Mouse (Mus musculus) left cerebral cortex, postnatal 10 days (tissue): Measurements from ENCODE around the gene Brd1. TPM values are rescaled to one million over a fixed set of nuclear protein-coding genes. Genes with fewer than 3 reads are reported as not detected.
"Not testable (repeated sequence)": the region's sequence is repeated elsewhere in the genome, so short reads cannot be mapped to it uniquely, and the experiment has no call there.

Experiments
- DNase-seq, 2 experiments: peaks; one replicate each; pipeline ENCODE4 v3.0.0; 2021 to 2022; ENCODE audit warnings: low spot score in 2 of 2, mixed read lengths in 1 of 2; ENCODE audit errors: extremely low spot score in 1 of 2
- intact Hi-C: fragments of 180-260 bp; cut with DNase I; formaldehyde crosslinking; loops from one replicate; pipeline ENCODE4 v1.15.1; 2025
- total RNA-seq, 2 experiments: library from RNA; stranded (reverse); gene quantifications; 2 replicates each; pipeline ENCODE4 v1.2.3; 2021

Gene Brd1
- total RNA-seq: 10 to 100 TPM; 47.7 to 48.7 TPM

DNA sequence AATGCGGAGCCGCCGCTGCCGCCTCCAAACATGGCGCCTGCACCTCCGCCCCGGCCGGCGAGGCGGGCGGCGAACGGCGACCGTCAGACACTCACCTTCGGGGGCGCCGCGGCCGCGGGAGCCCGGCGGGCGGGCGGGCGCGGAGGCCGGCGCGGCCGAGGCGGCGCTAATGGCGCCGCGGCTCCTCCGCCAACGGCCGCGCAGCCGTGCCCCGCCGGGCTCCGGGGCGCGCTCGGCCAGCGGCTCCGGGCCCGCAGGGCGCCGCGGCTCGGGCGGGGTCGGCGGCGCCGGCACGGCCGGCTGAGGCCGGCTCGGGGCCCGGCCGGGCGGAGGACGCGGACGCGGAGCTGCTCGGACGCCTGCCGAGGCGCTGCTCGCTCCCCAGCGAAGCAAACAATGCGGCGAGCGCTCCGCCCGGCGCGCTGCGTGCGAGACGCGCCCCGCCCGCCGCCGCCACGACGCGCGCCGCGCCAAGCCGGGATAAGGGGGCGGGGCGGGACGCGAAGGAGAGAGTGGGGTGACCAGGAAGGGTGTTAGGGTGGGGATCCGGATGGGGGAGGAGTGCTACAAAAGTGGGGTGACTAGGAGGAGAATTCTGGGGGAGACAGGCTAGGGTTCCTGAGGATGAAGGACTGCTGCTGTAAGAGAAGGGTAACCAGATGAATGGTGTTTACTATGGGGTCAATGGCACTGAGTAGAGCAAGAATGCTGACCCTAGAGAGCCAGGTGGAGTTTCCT is at the start of gene Brd1:
Gene Brd1, minus strand, starts transcription at position 400 of the 738 bp plus-strand sequence.
- intact Hi-C loops: no loop called here
- DNase-seq: peak; percentile 65 to 92

DNA sequence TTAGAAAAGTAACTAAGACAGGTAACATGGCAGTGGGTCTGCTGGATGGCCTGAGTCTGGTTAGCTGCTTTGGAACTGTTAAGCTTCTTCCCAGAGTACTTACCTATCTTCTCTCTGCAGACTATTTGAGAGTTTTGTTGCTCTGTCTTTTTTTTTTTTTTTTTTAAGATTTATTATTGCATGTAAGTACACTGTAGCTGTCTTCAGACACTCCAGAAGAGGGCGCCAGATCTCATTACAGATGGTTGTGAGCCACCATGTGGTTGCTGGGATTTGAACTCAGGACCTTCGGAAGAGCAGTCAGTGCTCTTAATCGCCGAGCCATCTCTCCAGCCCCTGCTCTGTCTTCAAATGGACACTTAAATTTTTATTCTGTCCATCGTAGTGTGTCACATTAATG is 40.6 kb upstream of the Brd1 start:
- intact Hi-C loops, DNase-seq: not testable (repeated sequence)

DNA sequence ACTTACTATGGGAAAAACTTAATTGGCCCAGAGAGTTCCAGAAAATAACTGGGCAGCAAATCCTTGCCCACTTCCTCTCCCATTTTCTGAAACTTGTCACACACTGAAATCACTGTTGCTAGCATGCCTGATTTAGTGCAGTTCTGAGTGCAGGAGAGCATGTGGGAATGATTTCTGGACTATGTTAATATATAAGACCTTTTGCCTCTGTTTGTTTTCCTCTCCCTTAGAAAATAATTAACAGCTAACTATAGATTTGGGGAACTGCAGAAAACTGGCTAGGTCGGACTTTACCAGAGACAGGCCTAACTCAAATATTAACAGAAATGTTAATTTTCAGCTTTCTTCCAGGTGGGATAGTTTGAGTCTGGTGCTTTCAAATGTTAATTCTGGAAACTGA is 34.5 kb upstream of the Brd1 start:
- no peak for DNase-seq
- intact Hi-C loops: no loop called here

DNA sequence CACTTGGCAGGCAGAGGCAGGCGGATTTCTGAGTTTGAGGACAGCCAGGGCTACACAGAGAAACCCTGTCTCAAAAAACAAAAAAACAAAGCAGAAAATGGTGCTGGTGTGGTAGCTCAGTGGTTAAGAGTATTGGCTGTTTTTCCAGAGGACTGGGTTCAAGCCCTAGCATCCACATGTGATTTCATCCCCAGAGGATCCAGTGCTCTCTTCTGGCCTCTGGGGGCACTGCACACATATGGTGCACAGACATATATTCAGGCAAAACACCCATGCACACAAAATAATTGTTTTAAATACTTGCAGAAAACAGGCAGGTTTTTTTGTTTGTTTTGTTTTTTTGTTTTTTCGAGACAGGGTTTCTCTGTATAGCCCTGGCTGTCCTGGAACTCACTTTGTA is 32.1 kb upstream of the Brd1 start:
- intact Hi-C loops, DNase-seq: not testable (repeated sequence)

DNA sequence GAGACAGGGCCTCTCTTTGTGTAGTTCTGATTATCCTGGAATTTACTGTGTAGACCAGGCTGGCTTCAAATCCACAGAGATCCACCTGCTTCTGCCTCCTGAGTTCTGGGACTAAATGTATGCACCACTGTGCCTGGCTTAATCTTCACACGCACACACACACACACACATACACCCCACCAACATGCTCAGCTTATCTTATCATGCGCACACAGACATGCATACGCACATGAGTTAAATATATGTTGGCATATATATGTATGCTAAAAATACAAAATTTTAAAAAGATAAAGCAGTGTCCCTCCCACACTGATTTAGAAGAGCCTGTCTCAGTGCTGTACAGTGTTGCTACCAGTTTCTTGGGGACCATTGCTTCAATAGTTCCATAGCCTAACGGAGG is 27.5 kb upstream of the Brd1 start:
- no peak for DNase-seq
- intact Hi-C loops: no loop called here

DNA sequence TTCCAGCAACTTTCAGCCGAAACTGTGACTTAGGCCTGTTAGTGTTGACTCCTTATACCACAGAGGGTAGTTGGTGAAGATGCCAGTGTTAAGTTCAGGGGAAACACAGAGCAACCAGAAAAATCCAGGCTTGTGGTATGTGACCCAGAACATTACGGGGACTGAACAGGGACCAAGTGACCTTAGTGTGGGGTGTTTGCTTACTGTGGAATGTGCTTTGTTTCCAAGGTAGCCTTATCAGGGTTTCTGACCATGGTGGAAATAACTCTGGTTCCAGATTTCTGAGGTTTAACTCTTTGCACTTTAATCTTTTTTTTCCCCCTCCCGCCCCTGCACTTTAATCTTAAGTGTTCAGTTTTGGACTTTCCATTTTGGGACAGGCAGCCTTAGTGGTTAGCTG is 24.0 kb upstream of the Brd1 start:
- DNase-seq: no peak
- intact Hi-C loops: no loop called here

DNA sequence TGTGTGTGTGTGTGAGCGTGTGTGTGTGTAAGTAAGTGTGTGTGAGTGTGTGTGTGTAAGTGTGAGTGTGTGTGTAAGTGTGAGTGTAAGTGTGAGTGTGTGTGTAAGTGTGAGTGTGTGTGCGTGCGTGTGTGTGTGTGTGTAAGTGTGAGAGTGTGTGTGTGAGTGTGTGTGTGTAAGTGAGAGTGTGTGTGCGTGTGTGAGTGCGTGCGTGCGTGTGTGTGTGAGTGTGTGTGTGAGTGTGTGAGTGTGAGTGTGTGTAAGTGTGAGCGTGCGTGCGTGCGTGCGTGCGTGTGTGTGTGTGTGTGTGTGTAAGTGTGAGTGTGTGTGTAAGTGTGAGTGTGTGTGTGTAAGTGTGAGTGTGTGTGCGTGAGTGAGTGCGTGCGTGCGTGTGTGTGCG is 21.7 kb upstream of the Brd1 start:
- no peak for DNase-seq
- intact Hi-C loops: no loop called here

DNA sequence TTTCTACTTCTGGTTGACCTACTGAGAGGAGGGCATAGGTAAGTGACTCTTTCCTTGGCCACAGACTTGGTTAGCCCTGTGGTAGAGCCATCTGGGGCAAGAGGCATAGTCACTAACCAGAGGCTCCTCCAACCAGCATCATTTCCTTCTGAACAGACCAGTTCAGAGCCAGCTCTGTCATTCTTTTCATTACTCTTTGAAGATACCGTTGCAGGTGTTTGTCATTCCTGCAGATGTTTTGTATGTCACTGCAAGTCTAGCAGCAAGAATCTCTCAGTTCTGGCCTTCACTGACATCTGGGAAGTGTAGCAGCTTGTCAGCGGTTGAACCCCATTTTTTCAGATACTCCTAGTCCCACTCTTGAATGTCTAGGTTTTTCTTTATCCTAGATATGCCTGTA is 20.9 kb upstream of the Brd1 start:
- intact Hi-C loops: no loop called here

DNA sequence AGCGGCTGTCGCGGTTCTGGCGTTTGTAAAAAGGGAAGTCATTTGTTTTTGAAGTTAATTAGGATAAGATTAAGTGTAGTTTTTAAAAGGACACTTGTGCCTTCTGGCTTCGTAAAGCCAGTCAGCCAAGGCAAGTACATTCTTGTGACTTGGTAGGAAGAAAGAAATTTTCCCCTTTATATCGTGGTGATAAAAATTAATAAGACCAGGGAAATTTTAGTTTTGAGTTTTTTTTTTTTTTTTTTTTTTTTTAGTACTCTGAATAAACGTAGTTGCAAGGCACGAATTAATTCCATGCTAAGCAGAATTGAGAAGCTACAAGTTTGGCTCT is 18.3 kb upstream of the Brd1 start:
- intact Hi-C loops: no loop called here
- no peak for DNase-seq

More for the DNA sequence above, 20.9 kb upstream of the Brd1 start:
- DNase-seq: no peak

DNA sequence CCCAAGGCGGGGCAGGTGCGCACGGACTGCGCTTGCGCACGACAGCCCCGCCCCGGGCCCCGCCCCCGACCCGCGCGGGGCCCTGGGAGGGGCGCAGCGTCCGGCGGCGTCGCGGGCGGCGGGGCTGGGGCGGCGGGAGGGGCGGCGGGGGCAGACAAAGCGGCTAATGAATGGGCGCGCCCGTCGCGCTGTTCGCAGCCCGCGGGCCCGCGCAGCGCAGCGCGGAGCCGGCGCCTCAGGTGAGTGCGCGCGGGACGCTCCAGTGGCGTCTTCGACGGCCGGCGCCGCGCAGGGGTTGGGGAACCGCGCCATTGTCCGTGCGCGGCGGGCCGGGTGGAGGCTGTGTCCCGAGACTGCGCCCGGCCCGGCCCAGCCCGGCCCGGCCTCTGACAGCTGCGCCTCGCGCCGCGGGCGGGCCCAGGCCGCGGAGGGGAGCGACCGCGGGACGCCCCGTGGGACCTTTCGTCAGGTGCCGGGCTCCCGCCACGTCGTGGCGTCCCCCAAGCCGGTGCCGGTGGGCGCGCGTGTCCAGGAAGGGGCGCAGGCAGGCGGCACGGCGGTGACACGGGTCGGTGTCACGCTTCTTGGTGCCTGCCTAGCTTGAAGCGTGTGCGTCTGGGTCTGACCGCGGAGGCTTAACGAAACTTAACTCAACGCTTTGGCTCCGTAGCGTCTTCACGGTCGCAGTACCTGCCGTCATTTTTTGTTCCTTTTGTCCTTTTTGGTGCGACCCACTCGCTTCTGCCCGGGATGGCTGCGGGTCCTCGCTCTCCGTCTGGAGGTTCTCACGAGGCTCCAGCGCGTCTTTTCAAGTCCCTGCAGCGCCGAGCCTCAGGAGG is 17.8 kb upstream of the Brd1 start, which contains the start of gene Zbed4:
Gene Zbed4, plus strand, starts transcription at position 97 of the 839 bp plus-strand sequence.
- intact Hi-C loops: no loop called here

DNA sequence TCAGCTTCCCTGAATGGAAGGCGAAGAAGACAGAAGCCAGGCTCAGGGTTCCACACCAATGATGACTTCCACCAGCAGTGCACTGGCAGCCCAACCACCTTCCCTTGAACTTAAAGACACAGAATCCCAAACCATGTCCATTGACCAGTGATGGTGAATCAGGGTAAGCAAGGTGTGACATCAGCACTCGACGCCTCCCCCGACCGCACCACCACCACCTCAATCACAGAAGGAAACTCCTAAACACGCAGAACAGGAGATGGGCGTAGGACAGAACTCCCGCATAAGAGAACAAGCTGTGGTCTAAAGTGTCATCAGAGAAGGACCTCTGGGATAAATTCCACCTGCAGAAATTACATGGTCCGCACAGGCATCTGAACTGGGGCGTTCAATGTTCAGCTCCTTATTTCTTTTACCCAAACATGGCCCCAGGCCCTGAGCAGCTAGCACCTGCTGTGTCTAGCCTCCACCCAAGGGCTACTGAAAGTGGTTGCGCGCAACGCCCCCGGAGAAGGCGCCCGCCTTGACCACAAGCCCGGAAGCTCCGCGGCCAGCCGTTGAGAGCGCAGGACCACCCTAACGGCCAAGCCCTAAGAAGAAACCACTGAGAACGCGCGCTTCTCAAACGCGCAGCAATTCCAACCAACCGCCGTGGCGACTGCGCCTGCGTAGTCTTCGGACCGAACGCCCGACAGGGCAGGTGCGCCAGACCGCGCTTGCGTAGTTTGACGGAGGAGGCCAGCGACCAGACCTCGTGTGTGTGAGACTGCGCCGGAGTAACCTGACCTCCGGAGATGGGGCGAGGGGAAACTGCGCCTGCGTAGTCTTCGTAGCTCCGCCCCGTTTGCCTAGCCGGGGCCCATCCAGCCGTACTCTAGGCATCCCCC is 16.9 kb upstream of the Brd1 start:
- intact Hi-C loops: no loop called here

More for the DNA sequence above, 17.8 kb upstream of the Brd1 start, which contains the start of gene Zbed4:
- DNase-seq: peak in 1 of 2 experiments; percentile 66

DNA sequence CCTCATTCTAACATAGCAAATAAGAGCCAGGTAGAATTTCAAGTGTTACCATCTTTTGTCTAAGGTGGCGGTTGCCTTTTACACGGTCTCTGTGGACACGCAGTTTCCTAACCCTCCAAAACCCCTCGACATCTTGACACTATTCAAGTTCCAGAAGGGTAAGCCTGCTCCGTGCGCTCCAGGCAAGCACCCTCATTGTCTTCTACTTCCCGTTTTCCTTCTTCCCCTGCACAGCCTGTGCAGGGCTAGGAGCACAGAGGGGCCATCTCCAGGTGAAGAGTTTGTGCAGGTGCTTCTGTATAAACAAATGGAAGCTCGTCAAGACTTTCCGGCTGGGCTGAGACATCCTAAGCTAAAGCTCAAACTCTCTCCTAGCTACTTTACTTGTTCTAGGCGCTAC is 16.0 kb upstream of the Brd1 start:
- DNase-seq: no peak
- intact Hi-C loops: no loop called here

More for the DNA sequence above, 16.9 kb upstream of the Brd1 start:
- DNase-seq: peak; percentile 99

DNA sequence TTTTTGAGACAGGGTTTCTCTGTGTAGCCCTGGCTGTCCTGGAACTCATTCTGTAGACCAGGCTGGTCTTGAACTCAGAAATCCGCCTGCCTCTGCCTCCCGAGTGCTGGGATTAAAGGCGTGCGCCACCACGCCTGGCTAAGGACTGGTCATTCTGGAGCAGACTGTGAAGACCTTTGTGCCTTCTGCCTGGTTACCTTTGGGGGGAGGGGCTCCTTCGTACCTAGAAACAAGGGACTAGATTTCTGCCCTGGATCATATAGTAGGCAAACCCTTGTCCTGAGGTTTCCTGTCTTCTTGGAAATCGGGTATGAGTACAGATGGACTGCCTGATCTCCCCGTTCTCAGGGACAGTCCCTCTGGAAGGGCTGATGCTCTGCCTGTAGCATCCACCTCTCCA is 15.6 kb upstream of the Brd1 start:
- DNase-seq, intact Hi-C loops: not testable (repeated sequence)

DNA sequence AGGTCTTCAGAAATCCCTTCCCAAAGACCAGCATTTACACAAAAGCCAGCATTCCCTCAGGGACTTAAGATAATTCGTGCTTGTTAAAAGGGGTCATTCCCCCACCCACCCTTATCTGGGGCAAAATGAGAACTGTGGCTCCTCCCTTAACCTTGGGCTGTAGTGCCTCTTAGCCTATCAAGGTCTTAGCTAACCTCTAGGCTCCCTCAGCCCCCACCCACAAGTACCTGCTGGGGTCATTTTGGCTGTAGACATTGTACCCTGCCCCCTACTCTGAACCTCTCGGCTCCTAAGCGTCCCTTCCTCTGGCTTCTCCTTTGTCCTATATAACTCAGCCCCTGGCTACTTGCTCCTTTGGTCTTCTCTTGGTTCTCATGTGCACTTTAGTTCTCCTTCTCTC is 11.9 kb upstream of the Brd1 start:
- intact Hi-C loops: no loop called here
- no peak for DNase-seq

DNA sequence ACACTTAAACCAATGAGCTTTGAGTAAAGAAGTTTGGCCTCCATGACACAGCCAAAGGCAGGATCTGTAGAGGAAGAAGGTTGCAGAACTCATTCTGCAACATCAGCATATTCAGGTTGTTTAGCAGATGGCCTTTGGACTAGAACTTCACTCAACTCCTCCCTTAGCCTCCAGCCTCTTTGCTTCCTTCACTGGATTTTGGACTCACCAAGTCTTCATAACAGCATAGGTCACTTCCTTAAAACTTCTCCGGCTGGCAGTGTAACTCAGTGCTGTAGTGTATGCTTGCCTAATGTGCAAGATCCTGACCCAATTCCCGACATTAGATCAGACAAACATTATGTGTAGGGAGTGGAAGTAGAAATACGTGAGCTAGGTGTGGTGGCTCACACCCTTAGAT is 11.3 kb upstream of the Brd1 start:
- no peak for DNase-seq
- intact Hi-C loops: no loop called here

DNA sequence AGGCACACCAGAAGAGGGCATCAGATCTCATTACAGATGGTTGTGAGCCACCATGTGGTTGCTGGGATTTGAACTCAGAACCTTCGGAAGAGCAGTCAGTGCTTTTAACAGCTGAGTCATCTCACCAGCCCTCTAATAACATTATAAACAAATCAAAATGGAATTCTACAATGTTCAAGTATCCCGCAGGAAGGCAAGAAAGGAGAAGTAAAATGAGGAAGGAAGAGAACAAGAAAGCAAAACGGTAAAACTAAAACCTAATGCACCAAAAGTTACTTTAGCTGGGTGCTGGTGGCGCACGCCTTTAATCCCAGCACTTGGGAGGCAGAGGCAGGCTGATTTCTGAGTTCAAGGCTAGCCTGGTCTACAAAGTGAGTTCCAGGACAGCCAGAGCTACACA is 9.3 kb upstream of the Brd1 start:
- DNase-seq, intact Hi-C loops: not testable (repeated sequence)

DNA sequence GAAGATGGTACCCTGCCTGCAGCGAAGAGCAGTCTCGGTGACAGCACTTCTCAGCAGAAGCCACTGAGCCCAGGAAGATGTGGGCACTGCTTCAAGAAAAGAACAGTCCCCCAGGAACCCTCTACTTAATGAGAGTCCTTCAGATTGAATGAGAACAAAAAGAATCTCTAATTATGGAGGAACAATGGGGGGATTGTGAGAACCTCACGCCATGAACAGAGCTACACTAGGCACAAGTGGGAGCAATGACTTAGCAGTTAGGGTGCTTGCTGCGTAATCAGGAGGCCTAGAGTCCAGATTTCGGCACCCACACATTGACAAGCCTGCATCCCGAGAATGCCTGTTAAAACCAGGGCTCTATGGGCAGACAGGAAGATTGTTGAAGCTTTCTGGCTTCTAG is 7.3 kb upstream of the Brd1 start:
- DNase-seq: no peak
- intact Hi-C loops: no loop called here

DNA sequence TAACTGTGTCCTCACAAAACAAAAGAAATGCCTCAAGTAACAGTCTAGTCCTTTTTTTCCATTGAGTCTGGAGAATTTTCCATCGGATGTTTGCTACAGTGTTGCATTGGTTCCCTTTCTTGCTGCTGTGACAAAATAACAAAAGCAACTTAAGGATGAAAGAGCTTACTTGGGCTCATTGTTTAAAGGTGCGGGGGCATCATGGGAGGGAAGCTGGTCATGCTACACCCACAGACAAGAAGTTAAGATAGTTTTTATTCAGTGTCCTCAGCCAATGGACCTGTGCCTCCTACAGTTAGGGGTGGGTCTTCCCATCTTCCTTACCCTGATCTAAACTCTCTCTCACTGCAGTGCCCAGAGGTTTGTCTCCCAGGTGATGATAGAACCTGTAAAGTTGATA is 4.4 kb upstream of the Brd1 start:
- no peak for DNase-seq
- intact Hi-C loops: no loop called here

DNA sequence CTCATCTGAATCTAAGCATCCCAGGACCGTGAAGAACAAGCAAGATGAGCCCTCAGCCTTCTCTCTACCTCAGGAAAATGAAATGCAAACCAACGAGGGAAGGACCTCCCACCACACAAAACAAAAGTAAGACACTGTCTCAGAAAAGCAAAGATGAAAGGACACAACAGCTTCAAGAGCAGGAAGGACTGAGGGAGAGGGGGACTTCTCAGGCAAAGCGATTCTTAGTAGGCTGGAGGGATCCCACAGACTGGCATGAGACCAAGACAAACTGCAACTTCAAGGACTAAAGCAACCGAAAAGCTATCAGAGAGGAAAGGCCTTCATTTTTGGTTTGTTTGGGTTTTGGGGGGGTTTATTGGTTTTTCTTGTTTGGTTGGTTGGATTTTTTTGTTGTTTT is 2.1 kb upstream of the Brd1 start:
- DNase-seq: no peak
- intact Hi-C loops: no loop called here
